Mouse (Mus musculus) liver, embryonic 16.5 days (tissue): ENCODE results near the gene Olfr1175-ps. TPM values are rescaled to one million over a fixed set of nuclear protein-coding genes. Genes with fewer than 3 reads are reported as not detected.

ENCODE experiments used
- ATAC-seq: fragments of 200-750 bp; cut with Nextera tagmentation; 2 replicates; pipeline ENCODE4 v1.8.0; 2017; ENCODE audit warnings: low read depth, mild to moderate bottlenecking, moderate number of reproducible peaks, moderate library complexity
- H3K27ac ChIP-seq: fragments of 300-500 bp; sonication (generic); 2 replicates; pipeline ENCODE4 v1.5.1; 2014; ENCODE audit warnings: mild to moderate bottlenecking, low read length
- H3K27me3 ChIP-seq: fragments of 300-500 bp; sonication (generic); 2 replicates; pipeline ENCODE4 v1.6.1; 2014; ENCODE audit warnings: low read depth, low read length, mixed read lengths; ENCODE audit not compliant: control insufficient read depth, insufficient read depth
- H3K36me3 ChIP-seq: fragments of 300-500 bp; sonication (generic); 2 replicates; pipeline ENCODE4 v1.6.1; 2014; ENCODE audit warnings: mild to moderate bottlenecking; ENCODE audit not compliant: control insufficient read depth, insufficient read depth
- H3K4me1 ChIP-seq: fragments of 300-500 bp; sonication (generic); 2 replicates; pipeline ENCODE4 v1.6.1; 2014; ENCODE audit warnings: low read depth, low read length, mixed read lengths; ENCODE audit not compliant: control insufficient read depth
- H3K4me2 ChIP-seq: fragments of 300-500 bp; sonication (generic); 2 replicates; pipeline ENCODE4 v1.6.1; 2014; ENCODE audit warnings: low read depth, low read length, mixed read lengths
- H3K4me3 ChIP-seq: fragments of 300-500 bp; sonication (generic); 2 replicates; pipeline ENCODE4 v1.5.1; 2014; ENCODE audit warnings: low read depth, mild to moderate bottlenecking, low read length
- H3K9ac ChIP-seq: fragments of 300-500 bp; sonication (generic); 2 replicates; pipeline ENCODE4 v1.6.1; 2014; ENCODE audit warnings: low read depth, low read length
- H3K9me3 ChIP-seq: fragments of 300-500 bp; sonication (generic); replicated peaks from 2 replicates; pipeline ENCODE4 v1.6.1; 2016; ENCODE audit warnings: low read length; ENCODE audit not compliant: control insufficient read depth
- WGBS: fragments of 180-500 bp; shearing (Covaris S2); extraction: QIAGEN DNeasy Blood & Tissue Kit; methylation state at CpG from one replicate; pipeline ENCODE4 v1.1.7; 2014; ENCODE audit not compliant: insufficient replicate concordance; 5-methylcytosine and 5-hydroxymethylcytosine counted together
- polyA plus RNA-seq: library from polyadenylated mRNA; unstranded; fragments of >200 nt; fragmentation: Nextera tagmentation; extraction: Ambion mirVana; gene quantifications from 2 replicates; pipeline ENCODE4 v1.2.1, GENCODE M21; 2015

Olfr1175-ps gene
- polyA plus RNA-seq, result not detected in 2 replicates

GRCm38 (mm10) chr2:88327115-88327514, at the start of gene Olfr1175-ps:
Gene Olfr1175-ps (minus strand): TSS chr2:88327215.
- Histone ChIP-seq H3K4me2 (no peak within 1 kb of the TSS), H3K36me3 (no peaks in the 10 kb centered on the region), H3K4me1 (no peaks in the 10 kb centered on the region), H3K27me3 (no peaks in the 10 kb centered on the region), H3K27ac (no peak within 1 kb of the TSS), H3K9ac (no peak within 1 kb of the TSS), H3K9me3 (no peaks in the 10 kb centered on the region), H3K4me3 (no peak within 1 kb of the TSS)
- no peak for ATAC-seq
- 60% methylated on average over 2 of the region's 2 CpGs for WGBS

DNA sequence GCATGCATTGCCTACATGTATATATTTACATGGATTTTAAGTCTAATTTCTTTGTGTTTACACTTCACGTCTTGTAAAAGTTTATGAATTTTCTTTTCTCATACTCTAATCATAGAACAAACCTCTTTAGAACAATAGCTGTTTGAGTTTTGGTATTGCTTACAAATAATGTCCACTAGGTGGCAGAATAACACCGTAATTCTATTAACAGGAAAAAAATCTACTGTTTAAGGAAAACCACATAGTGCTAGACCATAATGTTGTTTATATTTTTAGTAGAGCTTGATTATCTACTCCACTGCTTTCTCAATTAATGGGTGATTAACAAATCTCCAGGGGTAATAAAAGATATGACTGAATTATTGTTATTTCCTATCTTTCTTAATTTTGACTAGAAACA, 29.3 kb upstream of the Olfr1175-ps start:
- Histone ChIP-seq H3K9me3 (no peaks in the 10 kb centered on the region), H3K9ac (no peak overlapping the region), H3K27ac (no peak overlapping the region), H3K4me1 (no peaks in the 10 kb centered on the region), H3K4me2 (no peak overlapping the region), H3K27me3 (no peaks in the 10 kb centered on the region), H3K36me3 (no peaks in the 10 kb centered on the region), H3K4me3 (no peak overlapping the region)
- ATAC-seq, result no peak
- 0% methylated on average over 2 of the region's 2 CpGs for whole genome bisulfite sequencing

DNA sequence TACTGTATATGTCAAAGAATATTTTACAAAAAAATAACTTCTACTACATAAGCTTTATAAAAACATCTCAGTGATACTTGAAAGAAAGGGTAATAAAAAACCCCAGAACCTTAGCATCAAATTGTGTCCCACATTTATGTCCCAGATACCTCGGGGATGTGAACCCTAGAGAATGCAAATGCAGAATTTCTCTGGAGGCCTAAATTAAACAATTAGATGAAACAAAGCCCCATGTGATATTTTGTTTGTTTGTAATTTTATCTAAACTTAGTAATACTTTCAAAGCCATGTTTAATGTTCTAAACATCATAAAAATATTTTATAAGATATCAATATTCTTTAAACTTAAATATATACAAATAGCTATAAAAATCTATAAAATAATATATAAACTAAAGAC, 19.4 kb upstream of the Olfr1175-ps start, which contains the start of gene Olfr1177-ps:
Gene Olfr1177-ps (minus strand): TSS at position 101 of the 400 bp plus-strand sequence.
- Histone ChIP-seq H3K9me3 (no peaks in the 10 kb centered on the region), H3K4me3 (no peak within 1 kb of the TSS), H3K36me3 (no peaks in the 10 kb centered on the region), H3K9ac (no peak within 1 kb of the TSS), H3K4me2 (no peak within 1 kb of the TSS), H3K27me3 (no peaks in the 10 kb centered on the region), H3K4me1 (no peaks in the 10 kb centered on the region), H3K27ac (no peak within 1 kb of the TSS)
- no peak for ATAC-seq
- WGBS, result 56% methylated on average over 1 of the region's 1 CpGs

DNA sequence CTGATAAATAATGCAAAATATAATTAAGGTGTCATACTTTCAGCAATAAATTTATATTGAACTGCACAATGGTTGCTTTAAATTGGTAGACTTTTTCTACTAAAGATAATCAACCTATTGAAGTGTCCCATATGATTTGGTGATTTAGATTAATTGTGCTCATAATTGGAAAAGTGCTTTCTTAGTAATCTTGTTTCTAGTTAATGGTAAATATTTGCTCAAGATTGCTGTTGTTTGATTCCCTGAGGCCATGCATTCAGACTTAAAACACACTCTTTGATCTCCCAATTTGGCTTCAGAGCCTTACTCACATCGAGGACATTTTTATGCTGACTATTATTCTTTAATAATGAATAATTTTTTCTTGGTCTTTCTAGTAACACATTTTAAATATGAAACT, 9.4 kb upstream of the Olfr1175-ps start, which contains the start of gene Olfr1176:
Gene Olfr1176 (plus strand): TSS at position 301 of the 400 bp plus-strand sequence.
- no peaks in the 10 kb centered on the region for H3K36me3 ChIP-seq
- H3K4me3 ChIP-seq, result no peak within 1 kb of the TSS
- no peak within 1 kb of the TSS for H3K27ac ChIP-seq
- 53% methylated on average over 1 of the region's 1 CpGs for WGBS
- H3K4me1 ChIP-seq, result no peaks in the 10 kb centered on the region
- H3K9ac ChIP-seq, result no peak within 1 kb of the TSS
- no peak within 1 kb of the TSS for H3K4me2 ChIP-seq
- no peak for ATAC-seq
- no peaks in the 10 kb centered on the region for H3K27me3 ChIP-seq
- H3K9me3 ChIP-seq, result no peaks in the 10 kb centered on the region

GRCm38 (mm10) chr2:88315035-88315434, 12.0 kb downstream of the Olfr1175-ps start, which contains the start of gene Olfr1174-ps:
Gene Olfr1174-ps (minus strand): TSS chr2:88315135.
- Histone ChIP-seq H3K27me3 (no peaks in the 10 kb centered on the region), H3K9me3 (no peaks in the 10 kb centered on the region), H3K4me3 (no peak within 1 kb of the TSS), H3K9ac (no peak within 1 kb of the TSS), H3K27ac (no peak within 1 kb of the TSS), H3K4me1 (no peaks in the 10 kb centered on the region), H3K36me3 (no peaks in the 10 kb centered on the region), H3K4me2 (no peak within 1 kb of the TSS)
- no peak for ATAC-seq
- 73% methylated on average over 4 of the region's 4 CpGs for WGBS

- Histone ChIP-seq H3K36me3 (no peaks in the 10 kb centered on the region), H3K27me3 (no peaks in the 10 kb centered on the region), H3K9ac (no peak within 1 kb of the TSS), H3K4me2 (no peak within 1 kb of the TSS), H3K27ac (no peak within 1 kb of the TSS), H3K9me3 (no peaks in the 10 kb centered on the region), H3K4me3 (no peak within 1 kb of the TSS), H3K4me1 (no peaks in the 10 kb centered on the region)
- no peak for ATAC-seq
Observed at GRCm38 (mm10) chr2:88279775-88280174, 47.2 kb downstream of the Olfr1175-ps start, which contains the start of gene Olfr1173. Gene Olfr1173 (minus strand): TSS chr2:88279875.

Other genes starting within 250 kb of the Olfr1175-ps start
- not detected in 2 replicates for gene Olfr1164, start 233.2 kb downstream of the Olfr1175-ps start, polyA plus RNA-seq
- not detected in 2 replicates for gene Olfr1166, start 198.9 kb downstream of the Olfr1175-ps start, polyA plus RNA-seq
- not detected in 2 replicates for gene Olfr1167, start 172.0 kb downstream of the Olfr1175-ps start, polyA plus RNA-seq
- gene Olfr1168, start 145.3 kb downstream of the Olfr1175-ps start, polyA plus RNA-seq, result not detected in 2 replicates
- not detected in 2 replicates for gene Olfr1170, start 98.9 kb downstream of the Olfr1175-ps start, polyA plus RNA-seq
- gene Olfr1173, start 47.3 kb downstream of the Olfr1175-ps start, polyA plus RNA-seq, result not detected in 2 replicates
- gene Olfr1174-ps, start 12.1 kb downstream of the Olfr1175-ps start, polyA plus RNA-seq, result not detected in 2 replicates
- not detected in 2 replicates for gene Olfr1176, start 9.5 kb upstream of the Olfr1175-ps start, polyA plus RNA-seq
- gene Olfr1177-ps, start 19.3 kb upstream of the Olfr1175-ps start, polyA plus RNA-seq, result not detected in 2 replicates
- not detected in 2 replicates for gene Olfr1178, start 59.8 kb upstream of the Olfr1175-ps start, polyA plus RNA-seq
- gene Olfr1179, start 79.2 kb upstream of the Olfr1175-ps start, polyA plus RNA-seq, result not detected in 2 replicates
- gene Olfr1180, start 91.9 kb upstream of the Olfr1175-ps start, polyA plus RNA-seq, result not detected in 2 replicates
- gene Olfr1181, start 99.0 kb upstream of the Olfr1175-ps start, polyA plus RNA-seq, result not detected in 2 replicates
- gene Gm13757, start 121.9 kb upstream of the Olfr1175-ps start, polyA plus RNA-seq, result not detected in 2 replicates
- gene Olfr1183, start 127.7 kb upstream of the Olfr1175-ps start, polyA plus RNA-seq, result not detected in 2 replicates
- not detected in 2 replicates for gene Olfr1184, start 156.4 kb upstream of the Olfr1175-ps start, polyA plus RNA-seq
- not detected in 2 replicates for gene Olfr1185-ps1, start 166.1 kb upstream of the Olfr1175-ps start, polyA plus RNA-seq
- gene Olfr1186, start 191.3 kb upstream of the Olfr1175-ps start, polyA plus RNA-seq, result not detected in 2 replicates
- not detected in 2 replicates for gene Olfr1188, start 229.7 kb upstream of the Olfr1175-ps start, polyA plus RNA-seq